Mouse (Mus musculus) kidney, embryonic 16.5 days (tissue): ENCODE measurements around the gene Sh3d21. TPM values are rescaled to one million over a fixed set of nuclear protein-coding genes. Genes with fewer than 3 reads are reported as not detected.

ENCODE experiments used
- ATAC-seq: fragments of 200-750 bp; cut with Nextera tagmentation; 2 replicates; pipeline ENCODE4 v1.8.0; 2017; ENCODE audit warnings: moderate TSS enrichment; ENCODE audit not compliant: low FRiP score, low TSS enrichment
- H3K27ac ChIP-seq: fragments of 300-500 bp; sonication (generic); 2 replicates; pipeline ENCODE4 v1.5.1; 2014; ENCODE audit warnings: low read length
- H3K27me3 ChIP-seq: fragments of 300-500 bp; sonication (generic); 2 replicates; pipeline ENCODE4 v1.6.1; 2014; ENCODE audit warnings: low read length, control low read depth, mixed read lengths; ENCODE audit not compliant: insufficient read depth
- H3K36me3 ChIP-seq: fragments of 300-500 bp; sonication (generic); 2 replicates; pipeline ENCODE4 v1.6.1; 2014; ENCODE audit warnings: low read length, control low read depth, mixed read lengths; ENCODE audit not compliant: insufficient read depth
- H3K4me1 ChIP-seq: fragments of 300-500 bp; sonication (generic); 2 replicates; pipeline ENCODE4 v1.6.1; 2014; ENCODE audit warnings: low read length, control low read depth, mixed read lengths; ENCODE audit not compliant: insufficient read depth
- H3K4me2 ChIP-seq: fragments of 300-500 bp; sonication (generic); replicated peaks from 2 replicates; pipeline ENCODE4 v1.6.1; 2014; ENCODE audit warnings: low read depth, low read length
- H3K4me3 ChIP-seq: fragments of 300-500 bp; sonication (generic); 2 replicates; pipeline ENCODE4 v1.5.1; 2014; ENCODE audit warnings: mild to moderate bottlenecking, low read length
- H3K9ac ChIP-seq: fragments of 300-500 bp; sonication (generic); replicated peaks from 2 replicates; pipeline ENCODE4 v1.6.1; 2014; ENCODE audit warnings: low read length
- H3K9me3 ChIP-seq: fragments of 300-500 bp; sonication (generic); 2 replicates; pipeline ENCODE4 v1.6.1; 2016; ENCODE audit warnings: low read length, control low read depth
- WGBS: fragments of 180-500 bp; shearing (Covaris S2); extraction: QIAGEN DNeasy Blood & Tissue Kit; methylation state at CpG from one replicate; pipeline ENCODE4 v1.1.7; 2014; 5-methylcytosine and 5-hydroxymethylcytosine counted together
- polyA plus RNA-seq: library from polyadenylated mRNA; unstranded; fragments of >200 nt; fragmentation: Nextera tagmentation; extraction: Ambion mirVana; gene quantifications from 2 replicates; pipeline ENCODE4 v1.2.1, GENCODE M21; 2015

Gene Sh3d21
- polyA plus RNA-seq, 1 experiment from 2014 or later = 9.1 TPM

DNA sequence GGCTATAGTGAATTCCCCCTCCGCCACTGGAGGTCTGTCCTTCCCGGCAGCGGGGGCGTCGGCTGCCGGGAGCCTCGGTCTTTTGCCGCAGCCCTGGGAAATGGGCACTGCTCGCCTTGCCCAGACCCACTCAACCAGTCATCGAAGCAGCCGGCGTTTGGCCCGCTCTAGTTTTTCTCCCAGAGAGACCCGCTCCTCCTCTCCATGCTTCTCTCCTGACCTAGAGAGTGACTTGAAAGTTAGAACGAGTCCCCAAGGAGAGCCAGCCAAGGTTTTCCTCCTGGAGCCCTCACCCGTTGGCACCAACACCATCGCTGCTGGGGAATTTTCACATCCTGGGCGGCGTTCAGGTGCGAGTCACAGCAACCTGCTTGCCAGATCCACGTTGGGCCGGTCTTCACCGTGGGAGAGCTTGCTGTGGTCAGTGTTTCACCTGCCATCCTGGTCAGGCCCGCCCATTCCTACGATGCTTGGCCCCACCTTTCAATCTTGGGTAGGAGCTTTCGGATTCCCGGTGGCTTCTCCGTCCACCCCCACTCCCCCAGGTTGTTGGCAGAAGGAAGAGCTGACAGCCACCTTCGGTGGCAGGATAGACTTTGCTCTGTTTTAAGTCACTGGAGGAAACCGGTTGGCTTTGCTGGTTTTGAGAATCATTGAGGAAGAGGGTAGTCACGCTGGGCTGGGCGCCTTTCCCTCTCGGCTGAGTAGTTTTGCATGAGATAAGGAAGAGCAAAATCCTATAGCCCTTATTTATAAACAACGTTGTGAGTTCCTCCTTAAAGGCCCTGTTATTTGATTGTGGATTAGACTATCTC, 58.8 kb downstream of the Sh3d21 start:
- 1% methylated on average over 34 of the region's 34 CpGs for WGBS
- ATAC-seq = peak; percentile 21
- Histone ChIP-seq H3K27ac (peak overlapping the region; percentile 63), H3K27me3 (no peaks in the 10 kb centered on the region), H3K4me1 (peaks cover 53% of the 10 kb centered on the region), H3K4me3 (peak overlapping the region; percentile 67), H3K4me2 (peak overlapping the region; percentile 98), H3K36me3 (no peaks in the 10 kb centered on the region), H3K9me3 (no peaks in the 10 kb centered on the region), H3K9ac (peak overlapping the region; percentile 73)

DNA sequence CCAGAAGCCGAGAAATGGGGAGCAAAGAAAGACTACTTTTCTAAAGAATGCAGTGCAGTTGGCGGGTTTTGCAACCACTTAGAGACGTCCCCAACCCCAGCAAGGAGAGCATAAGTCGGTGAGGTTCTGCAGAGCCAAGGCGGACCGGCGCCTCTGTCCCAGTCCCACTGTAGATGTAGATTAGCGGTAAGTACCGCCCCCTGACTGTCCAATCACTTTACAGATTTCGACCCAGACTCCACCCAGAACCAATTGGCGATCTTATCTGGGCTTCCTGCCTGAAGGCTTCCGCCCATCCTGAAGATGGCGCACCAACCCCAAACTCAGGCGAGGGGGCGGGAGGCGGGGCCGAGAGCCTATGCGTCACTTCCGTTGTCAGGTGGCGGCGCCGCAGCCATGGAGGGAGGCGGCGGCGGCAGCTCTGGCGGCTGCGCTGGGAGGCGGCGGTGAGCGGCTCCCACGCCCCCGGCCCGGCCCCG, 59.7 kb downstream of the Sh3d21 start, which contains the start of gene Stk40:
Stk40 (plus strand) TSS at position 368 of the 479 bp plus-strand sequence.
- 2% methylated on average over 34 of the region's 34 CpGs for WGBS
- peak within 1 kb of the TSS; percentile 67 for H3K4me3 ChIP-seq
- peak; percentile 95 for ATAC-seq
- no peaks in the 10 kb centered on the region for H3K9me3 ChIP-seq
- 0 out of 2 replicates have a peak, but pooled peaks cover 5% of the 10 kb centered on the region for H3K36me3 ChIP-seq
- peak within 1 kb of the TSS; percentile 98 for H3K4me2 ChIP-seq
- H3K9ac ChIP-seq = peak within 1 kb of the TSS; percentile 73
- H3K27me3 ChIP-seq = no peaks in the 10 kb centered on the region
- H3K27ac ChIP-seq = peak within 1 kb of the TSS; percentile 84
- H3K4me1 ChIP-seq = peaks cover 44% of the 10 kb centered on the region

DNA sequence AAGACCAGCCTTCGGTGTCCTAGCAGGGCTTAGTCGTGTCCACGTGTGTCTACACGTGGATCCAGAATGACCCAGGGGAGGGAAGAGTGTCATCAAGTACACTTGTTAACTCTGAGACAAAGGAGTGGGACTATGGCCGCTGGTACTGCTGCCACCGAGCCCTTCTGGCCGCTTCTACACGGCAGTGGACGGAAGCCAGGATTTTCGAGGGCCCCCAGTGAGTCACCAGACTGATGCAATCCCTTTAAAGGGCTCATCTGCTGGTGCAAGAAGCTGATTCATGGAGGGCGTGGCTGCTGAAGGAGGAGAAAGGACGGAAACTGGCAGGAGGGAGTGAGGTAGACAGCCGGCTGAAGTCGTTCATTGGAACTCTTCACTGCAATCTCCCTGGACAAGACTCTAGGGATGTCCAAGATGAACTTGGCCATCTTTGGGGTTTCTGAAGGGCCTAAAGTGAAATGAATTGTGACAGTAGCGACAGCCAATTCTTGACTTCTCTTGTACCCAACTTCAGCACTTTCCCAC, 60.2 kb downstream of the Sh3d21 start:
- Histone ChIP-seq H3K4me3 (peak overlapping the region; percentile 67), H3K36me3 (0 out of 2 replicates have a peak, but pooled peaks cover 5% of the 10 kb centered on the region), H3K9me3 (no peaks in the 10 kb centered on the region), H3K27me3 (no peaks in the 10 kb centered on the region), H3K4me2 (peak overlapping the region; percentile 98), H3K4me1 (peaks cover 39% of the 10 kb centered on the region), H3K9ac (peak overlapping the region; percentile 62), H3K27ac (peak overlapping the region; percentile 84)
- peak; percentile 60 for ATAC-seq
- WGBS = under 1% methylated on average over 15 of the region's 15 CpGs

DNA sequence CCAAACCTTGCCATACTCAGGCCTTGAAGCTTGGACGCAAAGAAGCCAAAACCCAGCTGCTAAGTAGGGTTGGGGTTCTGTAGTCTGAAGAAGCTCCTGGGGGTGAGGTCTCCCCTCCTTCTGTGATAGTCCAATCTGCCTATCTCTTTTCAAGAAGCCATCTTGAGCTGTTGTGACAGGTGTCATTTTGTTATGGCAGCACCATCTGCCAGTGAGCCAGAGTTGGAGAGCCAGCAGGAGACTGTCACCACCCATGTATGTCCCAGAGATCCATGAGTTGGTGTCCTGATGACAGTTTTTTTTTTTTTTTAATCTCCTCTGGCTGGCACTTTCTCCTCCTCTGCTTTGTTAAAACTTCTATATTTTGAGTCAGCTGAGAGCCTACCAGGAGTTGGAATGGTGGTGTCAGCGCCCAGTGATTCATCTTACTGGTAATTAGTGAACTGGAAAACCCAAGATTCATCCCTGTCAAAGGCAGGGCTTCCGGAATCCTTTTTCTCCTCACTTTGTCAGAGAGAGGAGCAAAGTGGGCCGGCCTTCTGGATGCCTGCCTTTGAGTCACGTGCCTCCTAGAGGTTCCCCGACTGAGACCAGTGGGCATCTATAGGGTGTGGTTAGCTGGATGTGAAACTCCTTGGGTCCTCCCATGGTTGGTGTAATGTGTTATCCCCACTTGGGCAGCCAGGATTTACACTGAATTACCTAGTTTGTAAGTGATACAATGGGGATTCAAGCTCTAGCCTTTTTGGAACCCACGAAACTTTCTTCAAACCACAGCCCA, 61.0 kb downstream of the Sh3d21 start:
- no peak for ATAC-seq
- Histone ChIP-seq H3K4me3 (no peak overlapping the region), H3K27me3 (no peaks in the 10 kb centered on the region), H3K4me1 (peaks cover 32% of the 10 kb centered on the region), H3K27ac (peak overlapping the region; percentile 84), H3K9me3 (no peaks in the 10 kb centered on the region), H3K36me3 (0 out of 2 replicates have a peak, but pooled peaks cover 5% of the 10 kb centered on the region), H3K4me2 (peak overlapping the region; percentile 98), H3K9ac (peak overlapping the region; percentile 62)
- 45% methylated on average over 7 of the region's 7 CpGs for WGBS

DNA sequence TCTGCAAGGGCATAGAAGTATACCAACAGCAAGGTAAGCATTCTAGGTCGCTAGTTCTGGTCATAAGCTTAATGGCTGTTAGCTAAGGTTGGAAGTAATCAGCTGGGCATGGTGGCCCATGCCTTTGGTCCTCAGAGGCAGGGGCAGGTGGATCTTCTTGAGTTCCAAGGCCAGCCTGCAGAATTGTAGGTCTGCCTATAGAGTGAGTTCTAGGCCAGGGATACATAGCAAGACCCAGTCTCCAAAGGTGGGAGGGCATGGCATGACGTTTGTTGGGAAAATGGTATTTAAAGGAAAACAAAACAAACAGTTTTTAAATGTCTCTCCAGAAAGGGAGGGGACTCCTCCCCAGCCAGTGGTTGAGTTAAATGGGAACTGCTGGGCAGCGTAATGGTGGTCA, 62.5 kb downstream of the Sh3d21 start:
- 85% methylated on average over 3 of the region's 3 CpGs for WGBS
- H3K4me1 ChIP-seq = peaks cover 35% of the 10 kb centered on the region
- no peak for ATAC-seq
- no peak overlapping the region for H3K4me2 ChIP-seq
- H3K36me3 ChIP-seq = 0 out of 2 replicates have a peak, but pooled peaks cover 5% of the 10 kb centered on the region
- H3K27ac ChIP-seq = no peak overlapping the region
- no peaks in the 10 kb centered on the region for H3K27me3 ChIP-seq
- H3K9ac ChIP-seq = no peak overlapping the region
- no peaks in the 10 kb centered on the region for H3K9me3 ChIP-seq
- H3K4me3 ChIP-seq = no peak overlapping the region

Other genes with a start within 250 kb of the Sh3d21 start
- 0.94 and 1.2 TPM in 2 replicates for gene Csf3r, start 138.9 kb downstream of the Sh3d21 start, polyA plus RNA-seq
- gene Mrps15, start 116.6 kb downstream of the Sh3d21 start, polyA plus RNA-seq = 130 and 146 TPM in 2 replicates
- gene Oscp1, start 104.9 kb downstream of the Sh3d21 start, polyA plus RNA-seq = 19.6 TPM in 2 replicates
- 55.3 and 59.3 TPM in 2 replicates for gene Lsm10, start 66.9 kb downstream of the Sh3d21 start, polyA plus RNA-seq
- gene Stk40, start 59.5 kb downstream of the Sh3d21 start, polyA plus RNA-seq = 43.9 and 44.5 TPM in 2 replicates
- 99.9 and 103 TPM in 2 replicates for gene Eva1b, start 15.7 kb downstream of the Sh3d21 start, polyA plus RNA-seq
- gene Thrap3, start 39.3 kb upstream of the Sh3d21 start, polyA plus RNA-seq = 210 and 218 TPM in 2 replicates
- gene Map7d1, start 92.9 kb upstream of the Sh3d21 start, polyA plus RNA-seq = 31.5 and 32.2 TPM in 2 replicates
- 113 and 120 TPM in 2 replicates for gene Trappc3, start 98.8 kb upstream of the Sh3d21 start, polyA plus RNA-seq
- 11.1 and 11.4 TPM in 2 replicates for gene Col8a2, start 123.3 kb upstream of the Sh3d21 start, polyA plus RNA-seq
- 85.3 and 91.6 TPM in 2 replicates for gene Adprhl2, start 158.2 kb upstream of the Sh3d21 start, polyA plus RNA-seq
- 3.9 and 5.5 TPM in 2 replicates for gene Tekt2, start 162.2 kb upstream of the Sh3d21 start, polyA plus RNA-seq